Mouse (Mus musculus) mesoderm, embryonic 11.5 days (tissue): ENCODE measurements at regions not wholly inside any gene's neighbourhood (a gene's known extent, or its start where the extent isn't known, plus 50 kb on each side); places are given as distances from the start of the nearest gene placed in this dataset.

Experiments used
- DNase-seq: peaks from one replicate; pipeline ENCODE4 v3.0.0-alpha.2; 2012; ENCODE audit warnings: low read depth, low spot score

GRCm38 (mm10) chr2:128431751-128432150 is 159.3 kb upstream of the Spdye4c start:
- DNase-seq, result no peak

GRCm38 (mm10) chr2:128432741-128433140 is 158.3 kb upstream of the Spdye4c start:
- no peak for DNase-seq

- no peak for DNase-seq
Observed at GRCm38 (mm10) chr2:128433553-128434081, 157.4 kb upstream of the Spdye4c start.

GRCm38 (mm10) chr2:128434200-128434977 is 156.6 kb upstream of the Spdye4c start:
- DNase-seq, result no peak

GRCm38 (mm10) chr2:128436378-128436777 is 154.6 kb upstream of the Spdye4c start:
- no peak for DNase-seq

- DNase-seq, result no peak
Observed at GRCm38 (mm10) chr2:128437698-128438097, 153.3 kb upstream of the Spdye4c start.

GRCm38 (mm10) chr2:128438161-128438822 is 152.7 kb upstream of the Spdye4c start:
- DNase-seq, result no peak

- DNase-seq, result no peak
Observed at GRCm38 (mm10) chr2:128438897-128439296, 152.1 kb upstream of the Spdye4c start.

GRCm38 (mm10) chr2:128444599-128445011 is 146.4 kb upstream of the Spdye4c start:
- DNase-seq, result no peak

- DNase-seq, result no peak
Observed at GRCm38 (mm10) chr2:128445443-128445842, 145.6 kb upstream of the Spdye4c start.

- DNase-seq, result no peak
Observed at GRCm38 (mm10) chr2:128449294-128449693, 141.7 kb upstream of the Spdye4c start.

GRCm38 (mm10) chr2:128450045-128450444 is 141.0 kb upstream of the Spdye4c start:
- DNase-seq, result no peak

GRCm38 (mm10) chr2:128451554-128452239 is 139.3 kb upstream of the Spdye4c start:
- DNase-seq, result no peak

- DNase-seq, result no peak
Observed at GRCm38 (mm10) chr2:128452582-128452981, 138.4 kb upstream of the Spdye4c start.

- no peak for DNase-seq
Observed at GRCm38 (mm10) chr2:128454509-128454908, 136.5 kb upstream of the Spdye4c start.

GRCm38 (mm10) chr2:128457591-128458209 is 133.3 kb upstream of the Spdye4c start:
- DNase-seq, result no peak

- DNase-seq, result no peak
Observed at GRCm38 (mm10) chr2:128465214-128465984, 125.6 kb upstream of the Spdye4c start.

- no peak for DNase-seq
Observed at GRCm38 (mm10) chr2:128467490-128468245, 123.3 kb upstream of the Spdye4c start.

- no peak for DNase-seq
Observed at GRCm38 (mm10) chr2:128468323-128468722, 122.7 kb upstream of the Spdye4c start.

- no peak for DNase-seq
Observed at GRCm38 (mm10) chr2:128470351-128470750, 120.7 kb upstream of the Spdye4c start.
